Mouse (Mus musculus): Measurements from ENCODE around the gene Rnf145.
"Not testable (repeated sequence)": the region's sequence is repeated elsewhere in the genome, so short reads cannot be mapped to it uniquely, and the experiment has no call there.

Rnf145 gene

DNA sequence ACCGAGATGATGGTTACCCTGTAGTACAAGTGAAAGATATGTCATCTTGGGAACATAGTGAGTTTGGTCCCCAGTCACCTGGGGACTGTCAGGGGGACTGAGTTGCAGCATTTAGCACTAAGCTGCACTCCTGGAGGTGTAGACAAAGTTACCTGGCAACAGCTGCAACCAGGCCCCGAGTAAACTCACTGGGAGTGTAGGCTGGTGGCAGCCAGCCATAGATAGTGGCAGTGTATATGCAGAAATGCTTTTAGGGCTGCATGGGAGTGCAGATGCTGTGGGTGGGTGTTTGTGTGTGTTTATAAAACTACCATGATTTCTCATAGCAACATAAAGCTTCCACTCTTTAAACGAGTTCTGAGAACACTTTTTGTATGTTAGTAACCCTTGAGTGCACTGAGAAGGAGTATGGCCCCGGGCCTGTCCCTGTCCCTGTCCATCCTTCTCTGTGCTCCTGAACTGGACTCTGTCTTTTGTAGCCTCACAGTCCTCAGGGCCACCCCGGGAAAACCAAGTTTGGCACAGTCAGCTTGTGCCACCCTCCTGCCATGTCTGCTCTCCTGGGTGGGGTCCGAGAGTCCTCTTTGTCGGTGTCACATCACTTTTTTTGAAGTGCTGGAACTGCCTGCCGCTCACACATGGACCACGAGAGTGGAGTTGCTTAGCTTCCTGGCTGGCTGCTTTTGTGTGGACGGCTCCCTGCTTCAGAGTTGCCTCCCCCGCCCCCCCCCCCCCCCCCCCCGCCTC lies 43.8 kb downstream of the Rnf145 start:
- no peak for DNase-seq (ENCODE audit: low read depth, low spot score)

GRCm38 (mm10) chr11:44564245-44564864 lies 45.6 kb downstream of the Rnf145 start:
- DNase-seq (ENCODE audit: low read depth, low spot score) = no peak

DNA sequence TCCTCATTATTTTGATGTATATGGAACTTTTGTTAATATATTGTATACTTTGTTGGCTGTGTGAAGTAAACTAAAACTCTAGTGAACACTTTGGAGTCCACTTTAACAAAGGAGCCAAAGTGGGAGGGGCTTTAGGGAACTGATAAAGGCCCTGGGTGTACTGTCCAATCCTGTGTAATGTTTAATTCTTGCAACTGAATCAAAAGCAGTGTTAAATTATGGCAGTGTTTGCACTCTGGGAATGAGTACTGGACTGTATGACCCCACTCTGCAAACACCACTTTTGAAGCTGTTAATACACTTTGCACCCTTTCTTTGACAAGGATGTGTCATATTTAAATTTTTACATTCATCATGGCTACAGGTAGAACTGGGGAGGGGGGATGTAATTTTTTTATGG lies 46.2 kb downstream of the Rnf145 start:
- no peak for DNase-seq (ENCODE audit: low read depth, low spot score)

DNA sequence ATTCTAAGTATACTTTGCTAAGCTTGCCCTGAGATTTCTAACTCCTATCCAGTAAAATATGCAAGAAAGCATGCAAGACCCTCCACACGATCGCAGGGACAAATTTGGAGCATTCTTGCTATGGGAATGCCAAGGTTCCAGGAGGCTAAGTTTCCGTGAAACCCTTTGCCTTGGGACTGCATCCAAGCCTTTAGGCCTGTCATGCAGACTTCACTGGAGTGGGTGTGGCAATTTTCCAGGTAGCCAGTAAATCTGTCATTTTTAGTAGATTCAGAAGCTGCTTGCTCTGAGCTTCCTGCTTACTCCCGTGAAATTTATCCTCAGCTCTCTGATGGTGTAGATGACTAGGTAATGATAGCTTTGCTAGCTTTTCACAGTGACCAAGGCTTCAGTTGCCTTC lies 51.6 kb downstream of the Rnf145 start:
- DNase-seq (ENCODE audit: low read depth, low spot score) = not testable (repeated sequence)

GRCm38 (mm10) chr11:44572781-44573180 lies 54.0 kb downstream of the Rnf145 start:
- no peak for DNase-seq (ENCODE audit: low read depth, low spot score)

DNA sequence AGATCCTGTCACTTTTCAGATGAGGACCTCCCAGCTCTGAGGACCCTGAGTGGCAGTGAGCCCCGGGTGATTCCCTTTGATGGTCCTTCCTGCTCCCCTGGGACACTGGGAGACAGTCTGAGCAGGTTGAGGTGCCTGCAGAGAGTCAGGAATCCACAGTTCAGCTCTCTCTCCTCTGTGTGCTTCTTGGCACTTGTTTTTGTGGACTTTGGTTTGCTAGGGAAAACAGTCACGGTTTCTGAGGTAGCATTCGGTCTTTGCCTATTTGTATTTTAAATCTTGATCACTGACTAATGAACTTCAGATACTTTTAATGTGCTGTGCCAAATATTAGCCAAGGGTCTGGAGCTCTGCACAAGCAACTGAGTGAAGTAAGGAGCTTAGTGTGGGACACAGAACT lies 54.6 kb downstream of the Rnf145 start:
- no peak for DNase-seq (ENCODE audit: low read depth, low spot score)

DNA sequence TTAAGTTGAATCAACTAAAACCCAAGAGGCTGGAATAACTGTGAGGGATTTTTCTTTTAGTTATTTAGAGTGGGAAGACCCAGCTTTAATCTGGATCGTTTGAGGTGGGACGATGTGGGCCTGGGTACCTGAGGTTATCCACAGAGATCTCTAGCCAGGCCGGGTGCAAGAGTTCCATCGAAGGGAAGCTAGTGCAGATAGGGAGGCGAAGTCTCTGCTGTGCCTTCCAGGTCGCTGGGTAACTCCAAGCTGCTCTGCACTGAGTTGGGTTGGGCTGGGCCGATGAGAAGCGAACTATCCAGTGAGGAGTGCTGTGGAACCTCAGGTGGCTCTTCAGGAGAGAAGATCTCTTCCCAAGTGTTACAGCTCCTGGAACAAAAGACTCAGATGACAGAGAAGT lies 55.6 kb downstream of the Rnf145 start:
- no peak for DNase-seq (ENCODE audit: low read depth, low spot score)

- no peak for DNase-seq (ENCODE audit: low read depth, low spot score)
These were observed 56.1 kb downstream of the Rnf145 start for GRCm38 (mm10) chr11:44574820-44575219.

- DNase-seq (ENCODE audit: low read depth, low spot score) = no peak
These were observed 59.1 kb downstream of the Rnf145 start for GRCm38 (mm10) chr11:44577911-44578310.

GRCm38 (mm10) chr11:44581277-44581683 lies 62.5 kb downstream of the Rnf145 start:
- peak; percentile 86 for DNase-seq (ENCODE audit: low read depth, low spot score)

DNA sequence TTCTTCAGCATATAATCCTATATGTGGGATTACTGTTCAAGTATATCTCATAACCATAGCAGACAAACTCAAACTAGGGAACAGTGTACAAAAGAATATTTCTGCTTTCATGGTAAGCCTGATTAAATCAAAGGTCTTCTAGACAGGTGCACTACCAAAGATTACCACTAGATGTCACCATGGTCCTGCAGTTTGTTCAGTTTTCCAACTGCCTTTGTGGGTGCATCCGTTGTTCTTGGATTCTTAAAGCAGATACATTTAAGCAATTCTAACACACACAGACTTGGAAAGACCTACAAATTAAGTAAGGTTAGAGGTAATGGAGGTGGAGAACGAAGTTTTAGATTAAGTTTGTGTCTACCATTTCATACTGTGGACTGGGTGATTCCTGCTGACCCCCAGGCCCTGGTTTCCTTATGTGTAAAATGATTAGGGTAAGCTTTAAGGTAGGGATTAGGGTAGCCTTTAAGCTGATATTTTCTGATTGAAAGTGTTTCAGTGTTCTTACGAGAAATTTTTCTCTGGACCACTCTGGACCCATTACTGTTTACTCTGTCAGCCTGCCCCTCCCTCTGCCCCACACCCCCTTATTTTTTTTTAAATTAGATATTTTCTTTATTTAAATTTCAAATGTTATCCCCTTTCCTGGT lies 67.4 kb downstream of the Rnf145 start:
- peak; percentile 68 for DNase-seq (ENCODE audit: low read depth, low spot score)

- peak; percentile 67 for DNase-seq (ENCODE audit: low read depth, low spot score)
These were observed 74.3 kb downstream of the Rnf145 start for GRCm38 (mm10) chr11:44593016-44593415.

DNA sequence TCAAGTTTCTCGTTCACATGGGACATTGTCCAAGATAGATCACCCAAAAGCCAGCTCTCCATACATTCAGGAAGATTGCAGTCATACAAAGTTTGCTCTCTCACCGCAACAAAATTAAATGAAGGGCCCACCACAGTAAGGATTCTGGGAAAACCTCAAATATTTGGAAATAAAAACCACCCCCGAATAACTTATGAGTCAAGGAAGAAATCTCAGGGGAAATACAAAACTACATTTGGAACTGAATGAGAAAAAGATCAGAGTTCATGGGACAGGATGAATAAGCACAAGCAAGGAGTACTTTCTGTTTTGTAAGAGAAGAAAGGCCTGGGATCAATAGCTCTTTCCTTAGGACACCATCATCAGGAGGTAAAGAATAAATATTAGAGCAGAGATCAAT lies 76.0 kb downstream of the Rnf145 start:
- DNase-seq (ENCODE audit: low read depth, low spot score) = no peak

DNA sequence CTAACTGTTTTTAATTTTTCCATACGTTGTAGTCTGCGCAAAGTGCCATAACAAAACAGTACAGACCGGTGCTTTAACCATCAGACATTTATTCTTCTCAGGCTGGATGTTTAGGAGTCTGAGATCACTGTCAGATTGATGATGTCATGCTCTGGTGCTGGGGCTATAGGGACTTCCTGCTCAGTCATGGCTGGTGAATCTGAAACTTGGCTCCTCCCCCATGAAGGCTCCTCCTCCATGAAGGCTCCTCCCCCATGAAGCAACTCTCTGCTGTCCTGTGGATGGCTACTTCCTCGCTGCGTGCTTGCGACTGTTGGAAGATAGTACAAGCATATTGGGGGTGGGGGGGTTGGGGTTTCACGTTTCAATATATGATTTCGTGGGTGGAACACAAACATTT lies 88.1 kb downstream of the Rnf145 start:
- peak; percentile 82 for DNase-seq (ENCODE audit: low read depth, low spot score)

DNA sequence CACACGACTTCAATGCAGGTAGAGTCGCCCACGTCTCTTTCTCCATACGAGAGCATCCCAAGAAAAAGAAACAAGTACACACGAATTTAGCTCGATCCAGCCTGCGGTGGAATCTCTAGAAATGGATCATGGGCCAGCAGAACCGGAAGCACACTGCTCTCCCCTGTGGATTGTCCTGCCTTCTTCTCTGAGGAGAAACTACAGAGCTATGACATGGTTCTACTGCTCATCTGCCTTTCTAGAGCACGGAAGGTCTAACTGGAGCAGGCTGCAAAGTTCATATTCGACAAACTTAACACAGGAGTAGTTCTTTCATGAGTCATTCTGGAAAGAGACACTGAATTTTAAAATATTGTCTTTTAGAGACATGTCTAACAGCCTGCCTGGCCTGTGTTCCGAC lies 89.9 kb downstream of the Rnf145 start:
- no peak for DNase-seq (ENCODE audit: low read depth, low spot score)

DNA sequence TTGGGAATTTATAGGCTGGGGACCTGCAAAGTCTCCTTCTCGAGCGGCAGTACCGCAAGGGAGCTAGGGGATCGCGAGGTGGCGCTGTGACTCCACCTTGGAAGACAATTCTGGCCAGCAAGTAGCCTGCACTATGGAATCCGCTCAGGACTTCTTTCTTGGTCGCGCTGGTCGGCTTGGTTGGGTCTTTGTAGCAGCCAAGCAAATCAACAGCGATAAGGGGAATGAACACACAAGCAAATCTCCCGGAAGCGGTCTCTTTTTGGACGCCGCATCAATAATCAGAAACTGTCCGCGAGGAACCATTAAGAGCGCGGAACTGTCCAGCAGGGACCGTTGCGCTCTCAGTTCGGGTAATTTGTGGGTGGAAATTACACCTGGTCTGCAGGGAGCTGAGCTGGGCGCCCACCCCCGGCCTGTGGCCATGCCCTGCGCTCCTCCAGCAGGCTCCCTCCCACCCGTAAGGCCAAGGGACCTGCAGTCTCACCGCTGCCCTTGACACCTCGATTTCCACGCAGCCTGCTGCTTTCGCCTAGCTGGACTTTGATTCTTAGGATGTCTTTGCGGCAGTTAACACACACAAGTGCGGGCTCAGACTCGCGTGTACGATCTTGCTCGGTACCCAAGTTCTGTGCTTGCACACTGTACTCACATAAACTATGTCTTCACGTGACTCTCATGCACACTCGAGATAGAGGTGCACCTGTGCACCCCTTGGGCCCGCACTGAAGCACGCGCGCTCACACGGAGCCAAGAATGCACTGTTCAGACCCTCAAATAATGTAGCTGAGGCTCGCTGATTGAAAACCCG lies 92.4 kb downstream of the Rnf145 start:
- DNase-seq (ENCODE audit: low read depth, low spot score) = peak; percentile 87

DNA sequence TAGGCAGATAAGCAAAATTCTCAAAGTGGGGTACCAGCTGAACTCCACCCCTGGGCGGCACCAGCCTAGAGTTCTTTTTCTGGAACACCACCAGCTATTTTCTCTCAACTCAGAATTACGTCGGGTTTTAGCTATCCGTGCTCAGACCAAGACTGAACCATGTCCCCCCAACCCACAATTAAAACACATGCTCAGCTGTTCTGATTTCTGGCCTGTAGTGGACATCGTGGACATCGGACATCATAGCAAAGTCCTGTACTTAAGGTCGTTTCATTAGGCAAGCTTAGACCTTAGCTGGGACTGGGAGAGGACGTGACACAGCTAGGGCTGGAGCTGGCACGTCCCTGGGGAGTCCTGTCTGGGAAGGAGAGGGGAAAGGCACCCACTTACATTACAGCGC lies 93.4 kb downstream of the Rnf145 start:
- DNase-seq (ENCODE audit: low read depth, low spot score) = no peak

GRCm38 (mm10) chr11:44612681-44613410 lies 94.1 kb downstream of the Rnf145 start:
- DNase-seq (ENCODE audit: low read depth, low spot score) = peak; percentile 31

GRCm38 (mm10) chr11:44613411-44614180 lies 94.8 kb downstream of the Rnf145 start:
- DNase-seq (ENCODE audit: low read depth, low spot score) = peak; percentile 54

Data from R1 (cell line).